Mouse (Mus musculus) heart, adult 18-20 months (tissue): ENCODE measurements around the gene Cd93. TPM values are rescaled to one million over a fixed set of nuclear protein-coding genes. Genes with fewer than 3 reads are reported as not detected.
A peak's percentile ranks its signal among the peaks of the same experiment; 100 is the strongest.

ENCODE experiments used
- DNase-seq, 2 experiments: peaks; one replicate each; pipeline ENCODE4 v3.0.0; 2021 to 2022; ENCODE audit warnings: mixed read lengths in 1 of 2
- total RNA-seq, 2 experiments: library from RNA; stranded (reverse); gene quantifications; 2 replicates each; pipeline ENCODE4 v1.2.3; 2021

Cd93 gene
- total RNA-seq, 2 experiments from 2014 or later = 31.2 to 41.1 TPM

DNA sequence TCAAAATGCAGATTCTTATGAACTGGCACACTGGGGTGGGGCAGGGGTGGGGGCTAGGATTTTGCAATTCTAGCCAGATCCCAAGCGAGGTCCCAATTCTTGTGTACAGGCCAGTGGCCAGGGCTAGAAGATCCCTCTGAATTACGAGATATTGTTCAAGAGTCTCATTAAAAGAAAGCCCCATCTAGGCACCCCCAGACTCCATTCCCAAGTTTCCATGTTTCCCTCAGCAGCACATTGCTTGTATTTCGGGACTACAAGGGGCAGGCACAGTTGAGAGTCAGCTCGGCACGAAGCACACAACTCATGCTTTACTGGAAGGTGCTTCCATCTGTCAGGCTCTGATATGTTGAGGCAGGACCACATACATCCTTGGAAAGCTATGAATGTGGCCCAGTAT is 38.5 kb downstream of the Cd93 start:
- DNase-seq = no peak

DNA sequence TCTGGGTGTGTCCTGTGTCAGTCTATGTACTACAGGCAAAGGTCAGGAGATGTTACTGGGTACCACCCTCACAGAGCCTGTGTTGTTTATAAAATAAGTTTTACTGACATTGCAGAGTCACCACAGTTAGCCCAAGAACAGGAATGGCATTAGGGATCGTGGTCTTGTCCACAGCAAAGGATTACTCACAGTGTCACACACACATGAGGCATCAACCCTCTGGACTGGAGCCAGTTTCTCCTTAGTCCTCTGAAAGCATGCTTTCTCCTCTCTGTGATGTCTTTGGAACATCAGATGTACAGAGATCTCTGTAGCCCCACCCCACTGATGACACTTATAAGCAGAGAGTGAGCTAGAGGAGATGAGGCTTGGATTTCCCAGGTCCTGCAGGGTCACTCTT is 41.1 kb downstream of the Cd93 start:
- no peak for DNase-seq

DNA sequence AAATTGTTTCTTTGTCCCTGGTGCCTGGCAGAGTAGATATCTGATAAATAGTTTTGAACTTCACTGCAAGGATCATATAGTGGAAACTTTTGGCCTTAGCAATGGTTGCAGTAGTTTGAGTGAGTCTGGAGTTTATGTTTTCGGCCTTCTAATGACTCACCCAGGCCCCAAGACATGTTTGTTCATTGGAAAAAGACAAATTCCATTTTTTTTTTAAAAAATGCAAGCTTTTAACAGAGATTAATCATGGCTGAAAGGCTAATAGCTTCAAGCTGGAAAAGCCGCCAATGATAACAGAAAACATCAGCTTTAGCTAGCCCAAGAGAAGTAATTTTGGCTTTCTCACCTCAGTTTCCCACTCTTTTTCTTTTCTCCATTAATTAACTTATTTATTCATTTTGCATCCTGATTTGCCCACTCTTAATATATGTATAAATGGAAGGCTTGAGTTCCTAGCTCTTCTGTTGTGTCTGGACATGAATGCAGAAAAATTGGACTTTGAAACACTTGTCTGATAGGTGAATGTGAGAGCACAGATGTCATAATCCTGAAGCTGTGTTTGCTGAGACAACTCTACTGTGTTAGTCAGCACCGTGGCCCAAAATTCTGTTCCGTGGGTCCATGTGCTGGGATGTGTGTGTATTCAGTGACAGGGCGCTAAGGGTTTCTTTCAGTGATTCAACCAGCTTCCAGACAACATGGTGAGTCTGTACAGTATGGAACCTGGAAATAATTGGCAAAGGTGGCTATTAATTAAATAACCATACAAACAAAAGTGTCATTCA is 44.3 kb downstream of the Cd93 start:
- no peak for DNase-seq

DNA sequence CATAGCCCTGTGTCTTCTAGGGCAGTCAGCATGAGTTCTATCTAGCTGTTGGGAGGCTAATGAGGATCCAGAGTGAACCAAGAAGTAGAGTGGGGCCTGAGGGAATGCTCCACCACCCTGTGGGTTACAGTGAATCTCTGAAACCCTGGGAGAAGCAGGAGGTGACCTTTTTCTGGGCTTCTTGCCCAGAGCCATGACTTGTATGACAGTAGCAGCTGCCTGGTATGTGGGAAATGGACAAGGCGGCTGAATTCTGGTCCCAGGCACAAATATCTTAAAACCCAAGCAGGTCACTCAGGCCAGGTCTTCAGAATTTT is 45.6 kb downstream of the Cd93 start:
- peak; percentile 77 to 81 for DNase-seq

DNA sequence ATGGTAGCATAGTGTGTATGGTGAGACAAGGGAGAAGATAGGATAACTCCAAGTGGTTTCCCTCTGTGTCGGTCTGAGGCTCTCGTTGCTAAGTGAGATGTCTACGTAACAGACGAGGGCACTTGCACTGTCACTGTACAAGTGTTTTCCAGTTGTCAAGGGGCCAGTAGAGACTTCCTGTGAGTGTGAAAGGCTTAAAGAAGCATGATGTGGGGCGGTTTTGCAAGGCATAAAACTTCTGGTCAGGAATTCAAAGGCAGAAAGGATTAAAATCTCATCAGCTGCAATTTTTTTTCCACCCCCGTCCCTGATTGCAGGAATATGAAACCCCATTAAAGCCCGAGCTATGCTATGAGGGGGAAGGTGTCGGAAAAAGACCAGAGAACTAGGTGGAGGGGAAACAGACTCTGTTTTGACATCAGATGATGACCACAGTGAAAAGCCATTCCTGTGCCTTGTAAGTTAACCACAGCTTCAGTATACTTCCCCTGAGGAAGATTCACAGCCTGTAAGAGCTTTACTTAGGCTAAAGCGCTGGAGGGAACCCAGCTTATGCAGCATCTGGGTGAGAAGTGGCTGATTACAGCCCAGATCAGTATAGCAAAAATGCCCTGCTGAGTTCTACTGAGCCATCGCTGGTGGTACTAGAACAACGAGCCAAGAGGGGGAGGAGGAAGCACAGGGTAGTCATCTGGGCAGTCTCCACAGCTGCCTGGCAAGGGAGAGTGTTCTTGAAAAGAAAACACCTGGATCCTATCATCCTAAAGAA is 46.2 kb downstream of the Cd93 start:
- DNase-seq = peak in 1 of 2 experiments; percentile 20

- no peak for DNase-seq
Measured at GRCm38 (mm10) chr2:148396209-148396608, 47.2 kb downstream of the Cd93 start.

DNA sequence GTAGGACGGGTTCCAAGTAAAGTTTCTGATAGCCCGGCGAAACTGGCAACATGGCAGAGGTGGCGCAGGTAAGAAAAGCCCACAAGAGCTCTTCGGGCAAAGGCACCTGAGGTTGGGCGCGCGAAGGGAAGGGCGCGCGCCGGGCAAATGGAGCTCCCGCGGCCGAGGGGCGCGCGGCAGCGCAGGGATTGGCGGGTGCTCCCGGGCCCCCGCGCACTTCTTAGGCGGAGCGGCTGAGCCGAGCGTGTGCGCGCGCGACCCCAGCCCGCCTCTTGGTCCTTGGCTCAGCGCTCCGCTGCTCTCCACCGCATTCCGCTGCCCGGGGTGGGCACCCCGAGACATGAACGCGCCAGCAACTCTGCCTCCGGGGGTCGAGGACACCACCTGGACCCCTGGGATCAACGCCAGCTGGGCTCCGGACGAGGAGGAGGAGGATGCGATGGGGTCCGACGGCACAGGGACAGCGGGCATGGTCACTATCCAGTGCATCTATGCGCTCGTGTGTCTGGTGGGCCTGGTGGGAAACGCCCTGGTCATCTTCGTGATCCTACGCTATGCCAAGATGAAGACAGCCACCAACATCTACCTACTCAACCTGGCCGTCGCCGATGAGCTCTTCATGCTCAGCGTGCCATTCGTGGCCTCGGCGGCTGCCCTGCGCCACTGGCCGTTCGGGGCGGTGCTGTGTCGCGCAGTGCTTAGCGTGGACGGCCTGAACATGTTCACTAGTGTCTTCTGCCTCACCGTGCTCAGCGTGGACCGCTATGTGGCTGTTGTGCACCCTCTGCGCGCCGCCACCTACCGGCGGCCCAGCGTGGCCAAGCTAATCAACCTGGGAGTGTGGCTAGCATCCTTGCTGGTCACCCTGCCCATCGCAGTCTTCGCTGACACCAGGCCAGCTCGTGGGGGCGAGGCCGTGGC is 48.0 kb downstream of the Cd93 start, which contains the start of gene Sstr4:
Gene Sstr4, plus strand, starts transcription at position 214 of the 921 bp plus-strand sequence.
- peak; percentile 71 to 74 for DNase-seq

DNA sequence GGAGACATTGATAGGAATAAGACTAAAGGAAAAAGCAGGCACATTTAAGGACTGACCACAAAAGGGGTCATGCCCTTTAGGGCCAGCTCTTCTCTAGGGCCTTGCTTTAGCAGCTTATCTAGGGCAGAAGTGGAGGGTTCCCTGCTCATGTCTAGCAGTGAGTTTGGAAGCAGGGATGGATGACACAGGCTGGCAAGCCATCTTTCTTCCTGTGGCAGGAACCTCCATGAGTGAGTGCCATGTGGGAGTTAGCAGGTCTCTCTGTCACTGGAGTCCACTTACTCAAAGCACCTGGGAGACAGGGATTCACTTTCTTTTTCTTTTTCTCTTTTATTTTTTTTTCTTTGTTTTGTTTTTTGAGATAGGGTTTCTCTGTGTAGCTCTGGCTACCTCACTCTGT is 49.5 kb downstream of the Cd93 start:
- DNase-seq = no peak

- no peak for DNase-seq
Measured at GRCm38 (mm10) chr2:148393149-148393548, 50.2 kb downstream of the Cd93 start.

DNA sequence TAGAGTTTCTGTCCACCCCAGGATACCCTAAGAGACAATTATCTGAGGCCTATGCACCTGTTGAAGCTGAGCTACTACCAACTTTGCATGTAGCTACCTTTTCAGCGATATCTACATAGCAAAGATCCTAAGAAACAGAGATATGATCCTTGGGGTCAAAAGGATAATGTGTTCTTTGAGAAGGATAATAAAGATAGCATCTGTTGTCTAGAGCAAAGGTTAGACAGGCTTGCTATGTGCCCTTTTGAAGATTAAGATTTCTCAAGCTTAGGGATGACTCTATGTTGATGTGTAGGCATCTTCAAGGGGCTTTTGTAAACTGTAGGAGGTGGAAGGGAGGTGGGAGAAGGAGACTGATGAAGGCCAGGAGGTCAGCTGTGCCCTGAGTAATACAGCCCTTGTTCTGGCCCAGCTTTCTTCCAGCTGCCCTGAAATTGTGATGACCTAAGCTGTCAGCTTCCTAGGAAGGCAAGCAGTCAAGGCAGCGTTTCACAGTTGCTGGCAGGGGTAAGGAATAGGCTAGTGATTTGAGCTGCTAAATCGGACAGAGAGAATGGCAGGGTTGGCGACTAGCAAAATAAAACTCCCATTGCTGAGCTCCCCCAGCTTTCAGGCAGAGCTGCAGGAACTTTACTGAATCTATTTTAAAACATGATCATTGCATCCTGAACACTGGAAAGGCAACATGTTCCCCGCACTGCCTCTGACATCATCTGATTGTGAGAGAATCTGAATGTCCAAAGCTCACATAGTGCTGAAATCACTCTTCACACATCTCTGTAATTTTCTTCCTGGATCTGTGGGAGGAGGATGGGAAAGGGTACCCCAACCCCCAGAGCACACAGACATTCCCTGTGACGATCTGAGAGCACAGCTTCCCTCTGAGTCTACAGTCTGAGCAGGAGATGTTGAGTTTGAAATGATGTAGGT is 55.4 kb downstream of the Cd93 start:
- DNase-seq = no peak

GRCm38 (mm10) chr2:148386927-148387326 is 56.4 kb downstream of the Cd93 start:
- DNase-seq = no peak

Other genes with a start within 250 kb of the Cd93 start
- gene Sstr4, start 48.2 kb downstream of the Cd93 start, total RNA-seq = 1 to 10 TPM; 1.3 to 1.5 TPM
- gene Thbd, start 35.4 kb downstream of the Cd93 start, total RNA-seq = 10 to 100 TPM; 42.3 to 44.8 TPM
- gene Nxt1, start 229.0 kb upstream of the Cd93 start, total RNA-seq = 1 to 10 TPM; 6.4 to 8.2 TPM
- 10 to 100 TPM; 26.2 to 29.3 TPM for gene Gzf1, start 237.5 kb upstream of the Cd93 start, total RNA-seq